Mouse (Mus musculus): ENCODE measurements around the gene Slc16a3. TPM values are rescaled to one million over a fixed set of nuclear protein-coding genes. Genes with fewer than 3 reads are reported as not detected.

Slc16a3 gene
- polyA plus RNA-seq, 1 experiment from 2014 or later: 63.5 TPM

GRCm38 (mm10) chr11:120994741-120995140 is 46.5 kb downstream of the Slc16a3 start:
- Histone ChIP-seq H3K36me3 (ENCODE audit: insufficient read depth, low read length) (no peaks in the 10 kb centered on the region), H3K4me1 (ENCODE audit: insufficient read depth, low read length) (peaks cover 14% of the 10 kb centered on the region), H3K4me2 (replicated peaks; ENCODE audit: low read depth, low read length) (no peak overlapping the region), H3K4me3 (ENCODE audit: low read length) (no peak overlapping the region), H3K9ac (replicated peaks; ENCODE audit: low read length) (no peak overlapping the region), H3K27me3 (ENCODE audit: insufficient read depth, low read length) (no peaks in the 10 kb centered on the region), H3K27ac (ENCODE audit: low read length) (no peak overlapping the region), H3K9me3 (ENCODE audit: low read length) (no peaks in the 10 kb centered on the region)
- 69% methylated on average over 6 of the region's 6 CpGs for WGBS
- no peak for ATAC-seq (ENCODE audit: low FRiP score, low TSS enrichment)

- H3K9me3 ChIP-seq (ENCODE audit: low read length): no peaks in the 10 kb centered on the region
- H3K27ac ChIP-seq (ENCODE audit: low read length): no peak overlapping the region
These were observed 53.7 kb downstream of the Slc16a3 start for GRCm38 (mm10) chr11:121001966-121002365.

GRCm38 (mm10) chr11:121004281-121004680 is 56.0 kb downstream of the Slc16a3 start:
- H3K27ac ChIP-seq (ENCODE audit: low read length): no peak overlapping the region
- no peaks in the 10 kb centered on the region for H3K36me3 ChIP-seq (ENCODE audit: insufficient read depth, low read length)
- H3K4me2 ChIP-seq (replicated peaks; ENCODE audit: low read depth, low read length): no peak overlapping the region
- H3K9ac ChIP-seq (replicated peaks; ENCODE audit: low read length): no peak overlapping the region
- H3K27me3 ChIP-seq (ENCODE audit: insufficient read depth, low read length): no peaks in the 10 kb centered on the region
- H3K4me3 ChIP-seq (ENCODE audit: low read length): no peak overlapping the region
- 57% methylated on average over 5 of the region's 5 CpGs for WGBS
- no peak for ATAC-seq (ENCODE audit: low FRiP score, low TSS enrichment)
- H3K9me3 ChIP-seq (ENCODE audit: low read length): no peaks in the 10 kb centered on the region
- H3K4me1 ChIP-seq (ENCODE audit: insufficient read depth, low read length): no peaks in the 10 kb centered on the region

More at GRCm38 (mm10) chr11:121001966-121002365, 53.7 kb downstream of the Slc16a3 start:
- no peaks in the 10 kb centered on the region for H3K4me1 ChIP-seq (ENCODE audit: insufficient read depth, low read length)
- WGBS: 23% methylated on average over 4 of the region's 4 CpGs
- no peak overlapping the region for H3K9ac ChIP-seq (replicated peaks; ENCODE audit: low read length)
- H3K4me2 ChIP-seq (replicated peaks; ENCODE audit: low read depth, low read length): no peak overlapping the region
- H3K27me3 ChIP-seq (ENCODE audit: insufficient read depth, low read length): no peaks in the 10 kb centered on the region
- H3K4me3 ChIP-seq (ENCODE audit: low read length): no peak overlapping the region
- no peaks in the 10 kb centered on the region for H3K36me3 ChIP-seq (ENCODE audit: insufficient read depth, low read length)
- ATAC-seq (ENCODE audit: low FRiP score, low TSS enrichment): no peak

- H3K4me3 ChIP-seq (ENCODE audit: low read length): no peak overlapping the region
- no peaks in the 10 kb centered on the region for H3K27me3 ChIP-seq (ENCODE audit: insufficient read depth, low read length)
- H3K36me3 ChIP-seq (ENCODE audit: insufficient read depth, low read length): no peaks in the 10 kb centered on the region
- no peaks in the 10 kb centered on the region for H3K4me1 ChIP-seq (ENCODE audit: insufficient read depth, low read length)
- no peak overlapping the region for H3K9ac ChIP-seq (replicated peaks; ENCODE audit: low read length)
- H3K4me2 ChIP-seq (replicated peaks; ENCODE audit: low read depth, low read length): no peak overlapping the region
- 67% methylated on average over 6 of the region's 6 CpGs for WGBS
- H3K27ac ChIP-seq (ENCODE audit: low read length): no peak overlapping the region
- ATAC-seq (ENCODE audit: low FRiP score, low TSS enrichment): no peak
- no peaks in the 10 kb centered on the region for H3K9me3 ChIP-seq (ENCODE audit: low read length)
These were observed 57.9 kb downstream of the Slc16a3 start for GRCm38 (mm10) chr11:121006184-121006583.

- ATAC-seq (ENCODE audit: low FRiP score, low TSS enrichment): no peak
- Histone ChIP-seq H3K9ac (replicated peaks; ENCODE audit: low read length) (no peak overlapping the region), H3K27ac (ENCODE audit: low read length) (no peak overlapping the region), H3K36me3 (ENCODE audit: insufficient read depth, low read length) (no peaks in the 10 kb centered on the region), H3K4me1 (ENCODE audit: insufficient read depth, low read length) (no peaks in the 10 kb centered on the region), H3K4me3 (ENCODE audit: low read length) (no peak overlapping the region), H3K9me3 (ENCODE audit: low read length) (no peaks in the 10 kb centered on the region), H3K27me3 (ENCODE audit: insufficient read depth, low read length) (no peaks in the 10 kb centered on the region), H3K4me2 (replicated peaks; ENCODE audit: low read depth, low read length) (no peak overlapping the region)
- WGBS: 96% methylated on average over 3 of the region's 3 CpGs
These were observed 61.9 kb downstream of the Slc16a3 start for GRCm38 (mm10) chr11:121010044-121010755.

Other genes with a start within 250 kb of the Slc16a3 start
- gene Cenpx, start 234.7 kb upstream of the Slc16a3 start, polyA plus RNA-seq (2015; fragmentation: Nextera tagmentation; extraction: Ambion mirVana): 151 TPM in 2 replicates
- 69.2 and 71.3 TPM in 2 replicates for gene Lrrc45, start 234.6 kb upstream of the Slc16a3 start, polyA plus RNA-seq (2015; fragmentation: Nextera tagmentation; extraction: Ambion mirVana)
- 32.5 and 38.7 TPM in 2 replicates for gene Rac3, start 227.0 kb upstream of the Slc16a3 start, polyA plus RNA-seq (2015; fragmentation: Nextera tagmentation; extraction: Ambion mirVana)
- gene Dcxr, start 221.2 kb upstream of the Slc16a3 start, polyA plus RNA-seq (2015; fragmentation: Nextera tagmentation; extraction: Ambion mirVana): 49.4 and 56.5 TPM in 2 replicates
- gene Cbr2, start 216.4 kb upstream of the Slc16a3 start, polyA plus RNA-seq (2015; fragmentation: Nextera tagmentation; extraction: Ambion mirVana): 2.1 and 4.3 TPM in 2 replicates
- gene Hmga1b, start 185.7 kb upstream of the Slc16a3 start, polyA plus RNA-seq (2015; fragmentation: Nextera tagmentation; extraction: Ambion mirVana): 3.4 and 9.0 TPM in 2 replicates
- gene Rfng, start 164.3 kb upstream of the Slc16a3 start, polyA plus RNA-seq (2015; fragmentation: Nextera tagmentation; extraction: Ambion mirVana): 44.0 and 46.9 TPM in 2 replicates
- 230 and 239 TPM in 2 replicates for gene Gps1, start 164.2 kb upstream of the Slc16a3 start, polyA plus RNA-seq (2015; fragmentation: Nextera tagmentation; extraction: Ambion mirVana)
- gene Dus1l, start 152.1 kb upstream of the Slc16a3 start, polyA plus RNA-seq (2015; fragmentation: Nextera tagmentation; extraction: Ambion mirVana): 89.9 and 91.0 TPM in 2 replicates
- 50.0 and 50.4 TPM in 2 replicates for gene Fasn, start 123.9 kb upstream of the Slc16a3 start, polyA plus RNA-seq (2015; fragmentation: Nextera tagmentation; extraction: Ambion mirVana)
- gene Ccdc57, start 15.6 kb upstream of the Slc16a3 start, polyA plus RNA-seq (2015; fragmentation: Nextera tagmentation; extraction: Ambion mirVana): 8.6 and 9.2 TPM in 2 replicates
- 150 and 154 TPM in 2 replicates for gene Csnk1d, start 42.9 kb downstream of the Slc16a3 start, polyA plus RNA-seq (2015; fragmentation: Nextera tagmentation; extraction: Ambion mirVana)
- gene Cd7, start 90.9 kb downstream of the Slc16a3 start, polyA plus RNA-seq (2015; fragmentation: Nextera tagmentation; extraction: Ambion mirVana): 0.97 TPM in 1 of 2 replicates, not detected in the other
- gene Sectm1b, start 115.1 kb downstream of the Slc16a3 start, polyA plus RNA-seq (2015; fragmentation: Nextera tagmentation; extraction: Ambion mirVana): 0.10 and 0.21 TPM in 2 replicates
- 0.41 TPM in 1 of 2 replicates, not detected in the other for gene Sectm1a, start 132.7 kb downstream of the Slc16a3 start, polyA plus RNA-seq (2015; fragmentation: Nextera tagmentation; extraction: Ambion mirVana)
- gene Tex19.2, start 170.2 kb downstream of the Slc16a3 start, polyA plus RNA-seq (2015; fragmentation: Nextera tagmentation; extraction: Ambion mirVana): not detected in 2 replicates
- gene Tex19.1, start 197.7 kb downstream of the Slc16a3 start, polyA plus RNA-seq (2015; fragmentation: Nextera tagmentation; extraction: Ambion mirVana): 0.10 and 0.20 TPM in 2 replicates
- 0.09 TPM in 1 of 2 replicates, not detected in the other for gene Uts2r, start 211.8 kb downstream of the Slc16a3 start, polyA plus RNA-seq (2015; fragmentation: Nextera tagmentation; extraction: Ambion mirVana)

All from kidney, embryonic 16.5 days (tissue).